Mouse (Mus musculus) stomach, postnatal 0 days (tissue): ENCODE results near the gene Ildr2. TPM values are rescaled to one million over a fixed set of nuclear protein-coding genes. Genes with fewer than 3 reads are reported as not detected.

Source experiments
- ATAC-seq: fragments of 200-750 bp; cut with Nextera tagmentation; 2 replicates; pipeline ENCODE4 v1.8.0; 2017; ENCODE audit not compliant: low FRiP score, low TSS enrichment
- DNase-seq: peaks from one replicate; pipeline ENCODE4 v3.0.0-alpha.2; 2016; ENCODE audit warnings: low spot score
- H3K27ac ChIP-seq: fragments of 300-500 bp; sonication (generic); replicated peaks from 2 replicates; pipeline ENCODE4 v1.5.1; 2014; ENCODE audit warnings: mild to moderate bottlenecking, control low read depth
- H3K27me3 ChIP-seq: fragments of 300-500 bp; sonication (generic); 2 replicates; pipeline ENCODE4 v1.6.1; 2014; ENCODE audit warnings: low read length; ENCODE audit not compliant: control insufficient read depth, insufficient read depth
- H3K36me3 ChIP-seq: fragments of 300-500 bp; sonication (generic); 2 replicates; pipeline ENCODE4 v1.6.1; 2014; ENCODE audit warnings: low read length, mixed read lengths; ENCODE audit not compliant: control insufficient read depth, insufficient read depth
- H3K4me1 ChIP-seq: fragments of 300-500 bp; sonication (generic); replicated peaks from 2 replicates; pipeline ENCODE4 v1.6.1; 2014; ENCODE audit warnings: antibody characterized with exemption; ENCODE audit not compliant: control insufficient read depth, insufficient read depth
- H3K4me2 ChIP-seq: fragments of 300-500 bp; sonication (generic); replicated peaks from 2 replicates; pipeline ENCODE4 v1.6.1; 2014; ENCODE audit warnings: low read depth, mild to moderate bottlenecking, control low read depth, moderate library complexity
- H3K4me3 ChIP-seq: fragments of 300-500 bp; sonication (generic); 2 replicates; pipeline ENCODE4 v1.5.1; 2014; ENCODE audit warnings: low read depth, low read length, control low read depth
- H3K9ac ChIP-seq: fragments of 300-500 bp; sonication (generic); 2 replicates; pipeline ENCODE4 v1.6.1; 2014; ENCODE audit warnings: mild to moderate bottlenecking, low read length, control low read depth, mixed read lengths
- H3K9me3 ChIP-seq: fragments of 300-500 bp; sonication (generic); 2 replicates; pipeline ENCODE4 v1.6.1; 2016; ENCODE audit warnings: low read length; ENCODE audit not compliant: control insufficient read depth
- CTCF ChIP-seq: IDR thresholded peaks from 2 replicates; pipeline ENCODE4 v1.5.1; 2016; ENCODE audit warnings: antibody characterized with exemption, low read depth, mild to moderate bottlenecking, moderate library complexity
- EP300 ChIP-seq: optimal IDR thresholded peaks from 2 replicates; pipeline ENCODE3; 2016; ENCODE audit warnings: antibody characterized with exemption
- WGBS: fragments of 180-500 bp; shearing (Covaris S2); extraction: QIAGEN DNeasy Blood & Tissue Kit; methylation state at CpG from one replicate; pipeline ENCODE4 v1.1.7; 2014; 5-methylcytosine and 5-hydroxymethylcytosine counted together
- polyA plus RNA-seq: library from polyadenylated mRNA; unstranded; fragments of >200 nt; fragmentation: Nextera tagmentation; extraction: Ambion mirVana; gene quantifications from 2 replicates; pipeline ENCODE4 v1.2.1, GENCODE M21; 2015

Gene Ildr2
- polyA plus RNA-seq, 1 experiment from 2014 or later, result 0.64 TPM

GRCm38 (mm10) chr1:166259526-166259925, 5.6 kb downstream of the Ildr2 start:
- no peak overlapping the region for H3K4me2 ChIP-seq
- no peaks in the 10 kb centered on the region for H3K36me3 ChIP-seq
- ATAC-seq (no peak), DNase-seq (no peak)
- 59% methylated on average over 6 of the region's 6 CpGs for WGBS
- no peaks in the 10 kb centered on the region for H3K9me3 ChIP-seq
- no peak for TF ChIP-seq CTCF
- TF ChIP-seq EP300, result no peak
- H3K27me3 ChIP-seq, result peaks cover 2% of the 10 kb centered on the region; the same call in 1 of the 2 replicates
- H3K4me1 ChIP-seq, result no peaks in the 10 kb centered on the region
- H3K9ac ChIP-seq, result no peak overlapping the region
- H3K4me3 ChIP-seq, result no peak overlapping the region
- no peak overlapping the region for H3K27ac ChIP-seq

GRCm38 (mm10) chr1:166266001-166266705, 12.2 kb downstream of the Ildr2 start:
- DNase-seq, result no peak
- no peak for TF ChIP-seq CTCF
- TF ChIP-seq EP300, result no peak
- WGBS, result 82% methylated on average over 7 of the region's 7 CpGs
- Histone ChIP-seq H3K27ac (no peak overlapping the region), H3K9me3 (no peaks in the 10 kb centered on the region), H3K9ac (no peak overlapping the region), H3K4me2 (no peak overlapping the region), H3K36me3 (no peaks in the 10 kb centered on the region), H3K27me3 (no peaks in the 10 kb centered on the region), H3K4me3 (no peak overlapping the region), H3K4me1 (no peaks in the 10 kb centered on the region)
- no peak for ATAC-seq

DNA sequence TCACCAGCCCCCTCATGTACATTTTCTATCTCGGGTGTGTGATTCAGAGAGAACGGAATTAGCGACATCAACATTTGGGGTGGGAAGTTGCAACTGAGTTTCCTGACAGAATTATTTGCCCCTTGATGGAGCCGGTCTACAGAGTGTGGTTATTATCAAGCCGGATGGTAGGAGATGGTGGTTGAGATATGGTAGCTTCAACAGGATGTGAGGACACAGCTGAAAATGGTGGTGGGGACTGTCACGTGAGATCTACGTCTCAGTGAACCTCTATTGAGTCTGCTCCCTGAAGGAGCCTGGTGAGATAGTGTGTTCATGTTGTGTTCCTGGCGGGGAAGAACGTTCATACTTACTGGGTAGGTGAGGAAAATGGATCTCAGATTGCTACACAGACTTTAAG, 13.0 kb downstream of the Ildr2 start:
- WGBS, result 90% methylated on average over 9 of the region's 9 CpGs
- no peak for DNase-seq
- no peak overlapping the region for H3K27ac ChIP-seq

DNA sequence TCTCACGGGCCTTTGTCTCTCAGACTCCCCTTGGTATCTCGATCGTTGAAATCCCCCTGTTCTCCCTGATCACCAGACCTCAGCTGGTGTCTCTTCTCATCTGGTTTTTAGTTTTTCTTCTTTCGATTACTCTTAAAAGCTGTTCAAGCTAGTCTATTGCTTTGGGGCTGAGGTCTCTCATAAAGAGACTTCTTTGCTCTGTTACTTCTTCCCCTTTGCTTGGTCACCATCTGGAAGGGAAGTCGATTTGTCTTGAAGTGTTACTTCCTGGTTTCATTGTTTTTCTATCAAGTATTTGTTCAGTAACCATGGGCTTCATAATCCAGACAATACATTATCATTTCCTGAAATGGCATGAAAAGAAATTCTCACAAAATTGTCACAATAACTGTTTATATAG, 14.3 kb downstream of the Ildr2 start:
- Histone ChIP-seq H3K4me3 (no peak overlapping the region), H3K9ac (no peak overlapping the region), H3K4me1 (no peaks in the 10 kb centered on the region), H3K9me3 (no peaks in the 10 kb centered on the region), H3K36me3 (no peaks in the 10 kb centered on the region), H3K27ac (no peak overlapping the region), H3K27me3 (no peaks in the 10 kb centered on the region), H3K4me2 (no peak overlapping the region)
- ATAC-seq, result no peak
- no peak for TF ChIP-seq EP300
- TF ChIP-seq CTCF, result no peak
- WGBS, result 78% methylated on average over 5 of the region's 5 CpGs
- no peak for DNase-seq

More for the DNA sequence above, 13.0 kb downstream of the Ildr2 start:
- H3K4me2 ChIP-seq, result no peak overlapping the region
- no peak for TF ChIP-seq EP300
- TF ChIP-seq CTCF, result no peak
- no peak for ATAC-seq
- H3K36me3 ChIP-seq, result no peaks in the 10 kb centered on the region
- no peaks in the 10 kb centered on the region for H3K27me3 ChIP-seq
- no peak overlapping the region for H3K4me3 ChIP-seq
- no peak overlapping the region for H3K9ac ChIP-seq
- H3K4me1 ChIP-seq, result no peaks in the 10 kb centered on the region
- no peaks in the 10 kb centered on the region for H3K9me3 ChIP-seq

GRCm38 (mm10) chr1:166278786-166279185, 24.8 kb downstream of the Ildr2 start:
- Histone ChIP-seq H3K9ac (no peak overlapping the region), H3K27me3 (no peaks in the 10 kb centered on the region), H3K9me3 (no peaks in the 10 kb centered on the region), H3K4me3 (no peak overlapping the region), H3K4me2 (no peak overlapping the region), H3K4me1 (0 out of 2 replicates have a peak, but pooled peaks cover 3% of the 10 kb centered on the region), H3K36me3 (no peaks in the 10 kb centered on the region), H3K27ac (no peak overlapping the region)
- DNase-seq (no peak), ATAC-seq (no peak)
- WGBS, result 32% methylated on average over 2 of the region's 2 CpGs
- TF ChIP-seq EP300 (no peak), CTCF (no peak)

DNA sequence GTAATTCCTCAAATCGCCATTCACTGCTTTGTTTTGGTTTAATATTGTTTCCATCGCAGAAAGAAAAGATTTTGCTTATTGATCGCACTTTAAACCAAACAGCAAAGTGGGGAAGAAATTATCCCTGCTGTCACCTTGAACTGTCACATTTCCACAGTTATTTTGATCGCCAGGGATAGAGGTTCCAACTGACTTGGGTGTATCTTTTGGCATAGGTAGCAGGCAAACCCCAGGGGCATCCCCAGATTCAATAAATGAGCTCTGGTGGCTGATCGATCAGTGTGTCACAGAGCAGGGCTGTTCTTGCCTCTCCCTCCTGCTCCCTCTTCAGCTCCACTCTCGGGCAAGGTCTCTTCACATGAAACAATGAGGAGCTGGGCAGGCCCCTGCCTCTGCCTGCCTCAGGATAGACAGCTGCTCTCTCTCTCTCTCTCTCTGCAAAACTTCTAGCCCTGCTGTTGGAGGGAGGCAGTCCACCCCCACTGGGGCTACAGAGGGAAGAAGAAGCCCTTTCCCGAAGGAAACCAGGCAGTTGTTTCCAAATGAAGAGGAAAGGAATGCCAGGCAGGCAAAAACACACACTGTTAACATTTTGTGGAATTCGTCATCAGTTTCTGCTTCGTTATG, 25.8 kb downstream of the Ildr2 start:
- Histone ChIP-seq H3K27ac (no peak overlapping the region), H3K9me3 (no peaks in the 10 kb centered on the region), H3K36me3 (no peaks in the 10 kb centered on the region), H3K4me3 (no peak overlapping the region), H3K9ac (no peak overlapping the region), H3K4me2 (no peak overlapping the region), H3K4me1 (0 out of 2 replicates have a peak, but pooled peaks cover 3% of the 10 kb centered on the region), H3K27me3 (no peaks in the 10 kb centered on the region)
- no peak for ATAC-seq
- DNase-seq, result no peak
- WGBS, result 45% methylated on average over 9 of the region's 9 CpGs
- TF ChIP-seq CTCF, result no peak
- TF ChIP-seq EP300, result no peak
